ENCODE assay signal across 9 mouse cellular contexts in genomic region chr11:103232966-103233365, GRCm38 (mm10). TPM values are rescaled to one million over a fixed set of nuclear protein-coding genes. Genes with fewer than 3 reads are reported as not detected.
A peak's percentile ranks its signal among the peaks of the same experiment; 100 is the strongest.
DNase-seq lines count a peak whose midpoint lies in the region; ATAC-seq and TF ChIP-seq lines count a peak whose summit lies in the region.
"Had no signal": no experiment of that assay in that cellular context is flagged by ENCODE, and none has a peak within 500 bp of the region (broad histone marks: within the 10 kb centered on the region; RNA-seq: fewer than 3 reads in every experiment).

No protein-coding gene starts in this region.

- H3K27ac ChIP-seq in CH12.LX (ENCODE audit: insufficient read depth, low read depth), result no peak overlapping the region
- peak overlapping the region; percentile 21; the same call in 1 of the 2 replicates for H3K27ac ChIP-seq in gastrocnemius, adult 2 months
- H3K27ac ChIP-seq in lung, postnatal 0 days (ENCODE audit: low read length), result no peak overlapping the region
- H3K27ac ChIP-seq: limb, embryonic 12.5 days had no signal

- H3K4me1 ChIP-seq in CH12.LX (ENCODE audit: control insufficient read depth in 1 of 2, insufficient read depth in 2 of 2), result peaks cover 23 to 62% of the 10 kb centered on the region in 2 experiments
- no peaks in the 10 kb centered on the region for H3K4me1 ChIP-seq in lung, postnatal 0 days (ENCODE audit: insufficient read depth, low read depth, low read length)

- H3K36me3 ChIP-seq in CH12.LX (replicated peaks in 1 of 2; ENCODE audit: control insufficient read depth in 1 of 2, insufficient read depth in 1 of 2, low read length in 1 of 2), result peaks cover 45 to 86% of the 10 kb centered on the region in 2 experiments
- peaks cover 28% of the 10 kb centered on the region; the same call in 1 of the 2 replicates for H3K36me3 ChIP-seq in lung, postnatal 0 days (ENCODE audit: insufficient read depth, low read length)

- no peak overlapping the region for H3K4me3 ChIP-seq in CH12.LX (replicated peaks in 1 of 3; ENCODE audit: low read depth in 2 of 3, low read length in 2 of 3, poor library complexity in 1 of 3)
- H3K4me3 ChIP-seq in gastrocnemius, adult 2 months, result no peak overlapping the region
- no peak overlapping the region for H3K4me3 ChIP-seq in lung, postnatal 0 days (ENCODE audit: low read depth, low read length)
- H3K4me3 ChIP-seq: limb, embryonic 12.5 days had no signal

- TF ChIP-seq POLR2A in CH12.LX (IDR thresholded peaks at IDR 0.05; ENCODE audit: low read depth, low read length), result 0 out of 2 replicates have a peak, but pooled peaks have one; percentile 14

- WGBS in lung, postnatal 0 days, result 27% methylated on average over 7 of the region's 7 CpGs

- dilution Hi-C loops in CH12.LX (cut with MboI; ENCODE audit: extremely low pct_ligation_motif_present, extremely low pct_unique_long_range_greater_than_20kb, low sequenced_read_pairs), result no loop called here

- H3K79me2 ChIP-seq in CH12.LX (replicated peaks; ENCODE audit: control insufficient read depth, extremely low read depth, insufficient read depth, poor library complexity, severe bottlenecking), result no peaks in the 10 kb centered on the region

- intact Hi-C loops in gastrocnemius, adult 2 months (cut with DNase I), result loop anchor here (1.0 to 5.0 kb wide), 2 partner anchors 34 to 92 kb away; partner anchors contain the start of gene Map3k14

- ATAC-seq in lung, postnatal 0 days, result peak; percentile 31
- ATAC-seq in erythroid progenitor cell, adult 5-6 weeks (replicated peaks; ENCODE audit: low FRiP score, poor library complexity, severe bottlenecking), result no peak

- no peak overlapping the region for H3K9ac ChIP-seq in CH12.LX (ENCODE audit: insufficient read depth, low read depth)
- H3K9ac ChIP-seq in lung, postnatal 0 days (replicated peaks; ENCODE audit: low read depth), result no peak overlapping the region
- H3K9ac ChIP-seq: limb, embryonic 12.5 days had no signal

- TF ChIP-seq EP300 in CH12.LX (IDR thresholded peaks at IDR 0.05; ENCODE audit: low read length), result no peak
- no peak for TF ChIP-seq EP300 in lung, postnatal 0 days (IDR thresholded peaks at IDR 0.05)

- TF ChIP-seq CTCF in CH12.LX (conservative IDR thresholded peaks at IDR 0.05 in 1 of 2, IDR thresholded peaks at IDR 0.05 in 1 of 2; ENCODE audit: low read depth in 2 of 2, low read length in 2 of 2), result peak; percentile 92 to 99
- TF ChIP-seq CTCF in gastrocnemius, adult 2 months (IDR thresholded peaks at IDR 0.05), result peak; percentile 95
- peak; percentile 93 for TF ChIP-seq CTCF in lung, postnatal 0 days (IDR thresholded peaks at IDR 0.05)

- TF ChIP-seq RAD21 in CH12.LX (IDR thresholded peaks at IDR 0.05; ENCODE audit: low read depth, low read length), result peak; percentile 90

- DNase-seq in A20 (ENCODE audit: low read depth, low spot score) (peak; percentile 81), CH12.LX (ENCODE audit: extremely low read depth) (peak; percentile 86)
- DNase-seq in cerebellum, adult 11-12 months, result peak; percentile 72
- peak; percentile 89 for DNase-seq in gastrocnemius, adult 2 months
- DNase-seq in layer of hippocampus, adult 18-20 months (ENCODE audit: low spot score in 2 of 2), result peak; percentile 65 to 90
- DNase-seq in lung, postnatal 0 days (ENCODE audit: low spot score), result peak; percentile 91
- peak; percentile 61 to 75 for DNase-seq in right cerebral cortex, postnatal 36 days (ENCODE audit: low spot score in 2 of 2)

- H3K4me2 ChIP-seq in CH12.LX (ENCODE audit: insufficient read depth, low read depth, poor library complexity, severe bottlenecking), result no peak overlapping the region
- H3K4me2 ChIP-seq in lung, postnatal 0 days (replicated peaks; ENCODE audit: low read depth, low read length), result no peak overlapping the region
- H3K4me2 ChIP-seq: limb, embryonic 12.5 days had no signal

- peaks cover 15% of the 10 kb centered on the region for H3K9me3 ChIP-seq in CH12.LX (replicated peaks; ENCODE audit: low read length)
- no peaks in the 10 kb centered on the region for H3K9me3 ChIP-seq in lung, postnatal 0 days (ENCODE audit: low read length)
- H3K9me3 ChIP-seq: limb, embryonic 12.5 days had no signal

- in situ Hi-C loops in CH12.LX (cut with MboI; ENCODE audit: low pct_ligation_motif_present, low pct_unique_long_range_greater_than_20kb, low sequenced_read_pairs), result no loop called here

- no peaks in the 10 kb centered on the region for H3K27me3 ChIP-seq in CH12.LX (replicated peaks)
- no peaks in the 10 kb centered on the region for H3K27me3 ChIP-seq in lung, postnatal 0 days (replicated peaks; ENCODE audit: insufficient read depth, low read length)
- H3K27me3 ChIP-seq: limb, embryonic 12.5 days had no signal

TF ChIP-seq in CH12.LX, 34 proteins besides CTCF, POLR2A, EP300 and RAD21 (continues in another document):
- TF ChIP-seq HCFC1 (IDR thresholded peaks at IDR 0.05; ENCODE audit: low read depth, low read length) (no peak), E2F4 (IDR thresholded peaks at IDR 0.05; ENCODE audit: insufficient replicate concordance, low read depth, low read length) (no peak), MAX (IDR thresholded peaks at IDR 0.05; ENCODE audit: low read length) (no peak), NELFE (IDR thresholded peaks at IDR 0.05; ENCODE audit: low read depth, low read length) (peak; percentile 57; the same call in 1 of the 2 replicates), BHLHE40 (IDR thresholded peaks at IDR 0.05; ENCODE audit: low read depth, low read length) (no peak; the same call in 1 of the 2 replicates), SMC3 (IDR thresholded peaks at IDR 0.05; ENCODE audit: low read depth, low read length) (peak; percentile 100), UBTF (IDR thresholded peaks at IDR 0.05; ENCODE audit: low read depth, low read length) (no peak), MAZ (IDR thresholded peaks at IDR 0.05; ENCODE audit: low read depth, low read length) (peak; percentile 63; the same call in 1 of the 2 replicates), MEF2A (IDR thresholded peaks at IDR 0.05; ENCODE audit: borderline replicate concordance, low read depth, low read length) (no peak), NRF1 (IDR thresholded peaks at IDR 0.05; ENCODE audit: low read depth, low read length) (no peak), ZC3H11A (IDR thresholded peaks at IDR 0.05; ENCODE audit: low read depth, low read length) (peak; percentile 86), MAFK (IDR thresholded peaks at IDR 0.05; ENCODE audit: insufficient replicate concordance, low read length) (no peak), POLR2AphosphoS2 (IDR thresholded peaks at IDR 0.05; ENCODE audit: low read depth, low read length) (no peak), PAX5 (IDR thresholded peaks at IDR 0.05; ENCODE audit: low read length) (no peak), ETS1 (conservative IDR thresholded peaks at IDR 0.05; ENCODE audit: low read depth, low read length) (no peak), ZMIZ1 (IDR thresholded peaks at IDR 0.05; ENCODE audit: low read depth, low read length) (no peak), JUND (conservative IDR thresholded peaks at IDR 0.05; ENCODE audit: low read depth, low read length) (no peak), GABPA (IDR thresholded peaks at IDR 0.05; ENCODE audit: insufficient replicate concordance, low read depth, low read length) (no peak), JUN (IDR thresholded peaks at IDR 0.05; ENCODE audit: insufficient read depth, low read depth, low read length) (no peak), MYC (IDR thresholded peaks at IDR 0.05; ENCODE audit: low read depth, low read length) (no peak), CHD1 (IDR thresholded peaks at IDR 0.05; ENCODE audit: low read depth, low read length) (no peak), MXI1 (IDR thresholded peaks at IDR 0.05; ENCODE audit: low read depth, low read length) (no peak), USF2 (conservative IDR thresholded peaks at IDR 0.05; ENCODE audit: low read depth, low read length) (no peak), ELF1 (IDR thresholded peaks at IDR 0.05; ENCODE audit: low read depth, low read length) (peak; percentile 66), USF1 (IDR thresholded peaks at IDR 0.05; ENCODE audit: low read depth, low read length) (no peak), TCF12 (IDR thresholded peaks at IDR 0.05; ENCODE audit: low read depth, low read length) (0 out of 2 replicates have a peak, but pooled peaks have one; percentile 33), IRF4 (IDR thresholded peaks at IDR 0.05; ENCODE audit: low read depth, low read length) (peak; percentile 80), ZNF384 (IDR thresholded peaks at IDR 0.05; ENCODE audit: low read depth, low read length) (no peak), RCOR1 (conservative IDR thresholded peaks at IDR 0.05; ENCODE audit: low read depth, low read length) (no peak)

RNA-seq across cellular contexts. Expression of gene Spata32, which starts 14.7 kb away (rescaled TPM):
- not detected in 2 replicates for total RNA-seq in CH12.LX (2012; rRNA removed)
- not detected in 2 replicates for total RNA-seq in CH12.LX (2014; rRNA removed)
- not detected in 2 replicates for polyA plus RNA-seq in CH12.LX (2012; ENCODE audit: insufficient read length, low read depth)
- not detected for total RNA-seq in gastrocnemius, adult 2 months (2021)
- 1 to 10 TPM in 1 of 2 experiments, under 1 TPM in 1; 0.99 to 1.6 TPM for total RNA-seq in layer of hippocampus, adult 18-20 months (2021)
- not detected in 2 replicates for polyA plus RNA-seq in lung, postnatal 0 days (2015; fragmentation: Nextera tagmentation; extraction: Ambion mirVana)
- not detected in 2 replicates for total RNA-seq in erythroid progenitor cell, adult 5-6 weeks (2015; ENCODE audit: low replicate concordance)
- not detected in 2 replicates for total RNA-seq in erythroid progenitor cell, adult 5-6 weeks (2017; ENCODE audit: low replicate concordance)
- polyA plus RNA-seq: limb, embryonic 12.5 days had no signal

RNA-seq across cellular contexts. Expression of gene 1700023F06Rik, which starts 24.6 kb away (rescaled TPM):
- total RNA-seq in CH12.LX (2012; rRNA removed) (not detected in 2 replicates), CH12.LX (2014; rRNA removed) (not detected in 2 replicates)
- not detected in 2 replicates for polyA plus RNA-seq in CH12.LX (2012; ENCODE audit: insufficient read length, low read depth)
- not detected for total RNA-seq in gastrocnemius, adult 2 months (2021)
- total RNA-seq in layer of hippocampus, adult 18-20 months (2021), result 1 to 10 TPM; 1.6 to 2.2 TPM
- polyA plus RNA-seq in lung, postnatal 0 days (2015; fragmentation: Nextera tagmentation; extraction: Ambion mirVana), result 0.38 and 0.44 TPM in 2 replicates
- total RNA-seq in erythroid progenitor cell, adult 5-6 weeks (2015; ENCODE audit: low replicate concordance), result 6.3 TPM in 1 of 2 replicates, not detected in the other
- total RNA-seq in erythroid progenitor cell, adult 5-6 weeks (2017; ENCODE audit: low replicate concordance), result not detected in 2 replicates

RNA-seq across cellular contexts. Expression of gene Map3k14, which starts 34.3 kb away (rescaled TPM):
- 9.9 TPM in 2 replicates for total RNA-seq in CH12.LX (2012; rRNA removed)
- total RNA-seq in CH12.LX (2014; rRNA removed), result 4.2 and 4.5 TPM in 2 replicates
- 9.0 and 11.2 TPM in 2 replicates for polyA plus RNA-seq in CH12.LX (2012; ENCODE audit: insufficient read length, low read depth)
- 1 to 10 TPM; 4.1 to 4.2 TPM for total RNA-seq in gastrocnemius, adult 2 months (2021)
- 1 to 10 TPM; 4.5 to 4.7 TPM for total RNA-seq in layer of hippocampus, adult 18-20 months (2021)
- polyA plus RNA-seq in lung, postnatal 0 days (2015; fragmentation: Nextera tagmentation; extraction: Ambion mirVana), result 2.6 and 4.0 TPM in 2 replicates
- 2.9 and 3.8 TPM in 2 replicates for total RNA-seq in erythroid progenitor cell, adult 5-6 weeks (2015; ENCODE audit: low replicate concordance)
- 0.51 and 3.8 TPM in 2 replicates for total RNA-seq in erythroid progenitor cell, adult 5-6 weeks (2017; ENCODE audit: low replicate concordance)
